Mouse (Mus musculus) hindbrain, embryonic 12.5 days (tissue): ENCODE measurements at regions not wholly inside any gene's neighbourhood (a gene's known extent, or its start where the extent isn't known, plus 50 kb on each side); places are given as distances from the start of the nearest gene placed in this dataset.

Source experiments
- ATAC-seq: fragments of 200-750 bp; cut with Nextera tagmentation; 2 replicates; pipeline ENCODE4 v1.8.0; 2017; ENCODE audit warnings: moderate TSS enrichment; ENCODE audit not compliant: low FRiP score
- H3K27ac ChIP-seq: fragments of 300-500 bp; sonication (generic); 2 replicates; pipeline ENCODE4 v1.5.1; 2016; ENCODE audit warnings: mild to moderate bottlenecking
- H3K27me3 ChIP-seq: fragments of 300-500 bp; sonication (generic); 2 replicates; pipeline ENCODE4 v1.6.1; 2016; ENCODE audit warnings: mild to moderate bottlenecking
- H3K36me3 ChIP-seq: fragments of 300-500 bp; sonication (generic); 2 replicates; pipeline ENCODE4 v1.6.1; 2016; ENCODE audit warnings: mild to moderate bottlenecking
- H3K4me1 ChIP-seq: fragments of 300-500 bp; sonication (generic); 2 replicates; pipeline ENCODE4 v1.6.1; 2016
- H3K4me2 ChIP-seq: fragments of 300-500 bp; sonication (generic); replicated peaks from 2 replicates; pipeline ENCODE4 v1.6.1; 2016; ENCODE audit warnings: mild to moderate bottlenecking
- H3K4me3 ChIP-seq: fragments of 300-500 bp; sonication (generic); 2 replicates; pipeline ENCODE4 v1.5.1; 2016; ENCODE audit warnings: mild to moderate bottlenecking
- H3K9ac ChIP-seq: fragments of 300-500 bp; sonication (generic); 2 replicates; pipeline ENCODE4 v1.6.1; 2016; ENCODE audit warnings: mild to moderate bottlenecking, moderate library complexity
- H3K9me3 ChIP-seq: fragments of 300-500 bp; sonication (generic); replicated peaks from 2 replicates; pipeline ENCODE4 v1.6.1; 2016; ENCODE audit warnings: mild to moderate bottlenecking
- WGBS: fragments of 180-500 bp; shearing (Covaris S2); methylation state at CpG from one replicate; pipeline ENCODE4 v1.1.7; 2016; 5-methylcytosine and 5-hydroxymethylcytosine counted together

GRCm38 (mm10) chr1:63869342-63869741, 100.3 kb upstream of the 4933402D24Rik start:
- Histone ChIP-seq H3K4me3 (no peak overlapping the region), H3K27me3 (no peaks in the 10 kb centered on the region), H3K27ac (no peak overlapping the region), H3K36me3 (no peaks in the 10 kb centered on the region), H3K9ac (no peak overlapping the region), H3K4me2 (no peak overlapping the region), H3K4me1 (no peaks in the 10 kb centered on the region), H3K9me3 (no peaks in the 10 kb centered on the region)
- no peak for ATAC-seq
- 83% methylated on average over 2 of the region's 2 CpGs for WGBS

- WGBS: 44% methylated on average over 6 of the region's 6 CpGs
- Histone ChIP-seq H3K27ac (peak overlapping the region; percentile 50), H3K36me3 (no peaks in the 10 kb centered on the region), H3K9me3 (no peaks in the 10 kb centered on the region), H3K27me3 (no peaks in the 10 kb centered on the region), H3K4me3 (no peak overlapping the region), H3K4me1 (peaks cover 6% of the 10 kb centered on the region), H3K4me2 (no peak overlapping the region), H3K9ac (no peak overlapping the region)
- no peak; the same call in 1 of the 2 replicates for ATAC-seq
Observed at GRCm38 (mm10) chr1:63857933-63858649, 89.0 kb upstream of the 4933402D24Rik start.

GRCm38 (mm10) chr1:63857468-63857867, 88.4 kb upstream of the 4933402D24Rik start:
- Histone ChIP-seq H3K9ac (no peak overlapping the region), H3K27me3 (no peaks in the 10 kb centered on the region), H3K36me3 (no peaks in the 10 kb centered on the region), H3K4me2 (no peak overlapping the region), H3K4me1 (peaks cover 6% of the 10 kb centered on the region), H3K4me3 (no peak overlapping the region), H3K9me3 (no peaks in the 10 kb centered on the region), H3K27ac (peak overlapping the region; percentile 76)
- no peak for ATAC-seq
- WGBS: 73% methylated on average over 5 of the region's 5 CpGs

- ATAC-seq: no peak
- WGBS: 80% methylated on average over 2 of the region's 2 CpGs
- no peak overlapping the region for H3K4me2 ChIP-seq
- peaks cover 6% of the 10 kb centered on the region for H3K4me1 ChIP-seq
- H3K27me3 ChIP-seq: no peaks in the 10 kb centered on the region
- no peak overlapping the region for H3K9ac ChIP-seq
- H3K9me3 ChIP-seq: no peaks in the 10 kb centered on the region
- H3K36me3 ChIP-seq: no peaks in the 10 kb centered on the region
- H3K27ac ChIP-seq: no peak overlapping the region
- no peak overlapping the region for H3K4me3 ChIP-seq
Observed at GRCm38 (mm10) chr1:63856366-63856765, 87.3 kb upstream of the 4933402D24Rik start.

GRCm38 (mm10) chr1:63854794-63855193, 85.7 kb upstream of the 4933402D24Rik start:
- WGBS: 74% methylated on average over 3 of the region's 3 CpGs
- no peaks in the 10 kb centered on the region for H3K36me3 ChIP-seq
- no peaks in the 10 kb centered on the region for H3K9me3 ChIP-seq
- no peak overlapping the region for H3K4me3 ChIP-seq
- H3K27ac ChIP-seq: no peak overlapping the region
- H3K4me1 ChIP-seq: peaks cover 6% of the 10 kb centered on the region
- no peak overlapping the region for H3K4me2 ChIP-seq
- H3K27me3 ChIP-seq: no peaks in the 10 kb centered on the region
- ATAC-seq: no peak
- H3K9ac ChIP-seq: no peak overlapping the region

GRCm38 (mm10) chr1:63851476-63852094, 82.5 kb upstream of the 4933402D24Rik start:
- no peak overlapping the region for H3K9ac ChIP-seq
- no peak overlapping the region for H3K4me3 ChIP-seq
- H3K27ac ChIP-seq: no peak overlapping the region
- no peaks in the 10 kb centered on the region for H3K9me3 ChIP-seq
- H3K4me1 ChIP-seq: no peaks in the 10 kb centered on the region
- WGBS: 66% methylated on average over 4 of the region's 4 CpGs
- no peak overlapping the region for H3K4me2 ChIP-seq
- ATAC-seq: no peak
- no peaks in the 10 kb centered on the region for H3K27me3 ChIP-seq
- no peaks in the 10 kb centered on the region for H3K36me3 ChIP-seq

- Histone ChIP-seq H3K36me3 (no peaks in the 10 kb centered on the region), H3K4me3 (no peak overlapping the region), H3K9ac (no peak overlapping the region), H3K4me2 (no peak overlapping the region), H3K9me3 (no peaks in the 10 kb centered on the region), H3K4me1 (no peaks in the 10 kb centered on the region), H3K27me3 (no peaks in the 10 kb centered on the region), H3K27ac (no peak overlapping the region)
- no peak for ATAC-seq
- WGBS: 93% methylated on average over 3 of the region's 3 CpGs
Observed at GRCm38 (mm10) chr1:63850262-63850661, 81.2 kb upstream of the 4933402D24Rik start.

GRCm38 (mm10) chr1:63828174-63828844, 59.2 kb upstream of the 4933402D24Rik start:
- no peaks in the 10 kb centered on the region for H3K36me3 ChIP-seq
- peaks cover 10% of the 10 kb centered on the region for H3K4me1 ChIP-seq
- H3K27me3 ChIP-seq: no peaks in the 10 kb centered on the region
- no peaks in the 10 kb centered on the region for H3K9me3 ChIP-seq
- 28% methylated on average over 5 of the region's 5 CpGs for WGBS
- H3K4me3 ChIP-seq: no peak overlapping the region
- peak overlapping the region; percentile 35; the same call in 1 of the 2 replicates for H3K27ac ChIP-seq
- H3K9ac ChIP-seq: no peak overlapping the region
- H3K4me2 ChIP-seq: no peak overlapping the region
- peak; percentile 76 for ATAC-seq

- H3K4me3 ChIP-seq: no peak overlapping the region
- peaks cover 16% of the 10 kb centered on the region for H3K4me1 ChIP-seq
- H3K9me3 ChIP-seq: no peaks in the 10 kb centered on the region
- H3K27ac ChIP-seq: peak overlapping the region; percentile 62
- WGBS: 37% methylated on average over 4 of the region's 4 CpGs
- H3K27me3 ChIP-seq: no peaks in the 10 kb centered on the region
- no peak overlapping the region for H3K9ac ChIP-seq
- no peak overlapping the region for H3K4me2 ChIP-seq
- no peaks in the 10 kb centered on the region for H3K36me3 ChIP-seq
- 0 out of 2 replicates have a peak, but pooled peaks have one; percentile 26 for ATAC-seq
Observed at GRCm38 (mm10) chr1:63820614-63821270, 51.7 kb upstream of the 4933402D24Rik start.

- no peaks in the 10 kb centered on the region for H3K36me3 ChIP-seq
- H3K27me3 ChIP-seq: no peaks in the 10 kb centered on the region
- H3K4me3 ChIP-seq: no peak overlapping the region
- peak overlapping the region; percentile 62 for H3K27ac ChIP-seq
- no peaks in the 10 kb centered on the region for H3K9me3 ChIP-seq
- H3K4me1 ChIP-seq: peaks cover 16% of the 10 kb centered on the region
- H3K4me2 ChIP-seq: 0 out of 2 replicates have a peak overlapping the region, but pooled peaks have one; percentile 8
- ATAC-seq: peak; percentile 69; the same call in 1 of the 2 replicates
- H3K9ac ChIP-seq: no peak overlapping the region
- 33% methylated on average over 11 of the region's 11 CpGs for WGBS
Observed at GRCm38 (mm10) chr1:63819536-63820254, 50.6 kb upstream of the 4933402D24Rik start.
